Mouse (Mus musculus) bone marrow macrophage, adult 2 months (primary cell): ENCODE measurements around the gene Paxbp1.

ENCODE experiments used
- CTCF ChIP-seq: IDR thresholded peaks from 2 replicates; pipeline ENCODE4 v1.5.1; 2012; ENCODE audit warnings: low read depth, mild to moderate bottlenecking, low read length, moderate library complexity
- POLR2A ChIP-seq: IDR thresholded peaks from 2 replicates; pipeline ENCODE4 v1.6.1; 2012; ENCODE audit warnings: mild to moderate bottlenecking, low read depth, low read length, borderline replicate concordance

- TF ChIP-seq POLR2A (no peak), CTCF (no peak)
These were observed 18.1 kb downstream of the Paxbp1 start for GRCm38 (mm10) chr16:91026290-91026689.
